Mouse (Mus musculus) cerebellum, adult 2 months (tissue): ENCODE results near the gene Gm5485. TPM values are rescaled to one million over a fixed set of nuclear protein-coding genes. Genes with fewer than 3 reads are reported as not detected.

ENCODE experiments used
- DNase-seq, 2 experiments: peaks; one replicate each; pipeline ENCODE4 v3.0.0; 2021
- H3K27ac ChIP-seq: fragments of 200-500 bp; 2 replicates; pipeline ENCODE4 v1.5.1; 2012; ENCODE audit warnings: low read length, control low read depth, inconsistent platforms; ENCODE audit not compliant: insufficient read depth
- H3K27me3 ChIP-seq: fragments of 200-500 bp; 2 replicates; pipeline ENCODE4 v1.6.1; 2012; ENCODE audit warnings: inconsistent platforms, mild to moderate bottlenecking, low read length, moderate library complexity; ENCODE audit not compliant: control insufficient read depth, insufficient read depth
- H3K4me1 ChIP-seq: fragments of 200-500 bp; 2 replicates; pipeline ENCODE4 v1.6.1; 2011; ENCODE audit warnings: low read length; ENCODE audit not compliant: control insufficient read depth, insufficient read depth
- H3K4me3 ChIP-seq: fragments of 200-500 bp; replicated peaks from 2 replicates; pipeline ENCODE3; 2011; ENCODE audit warnings: mild to moderate bottlenecking, low read depth, low read length, control low read depth; ENCODE audit not compliant: insufficient read depth
- CTCF ChIP-seq: fragments of 200-500 bp; IDR thresholded peaks from 2 replicates; pipeline ENCODE4 v1.5.1; 2011; ENCODE audit warnings: low read depth, mild to moderate bottlenecking, control low read depth, low read length, moderate library complexity, borderline replicate concordance; ENCODE audit not compliant: insufficient read depth
- POLR2A ChIP-seq: fragments of 200-500 bp; IDR thresholded peaks from 2 replicates; pipeline ENCODE4 v1.6.1; 2011; ENCODE audit warnings: low read length, control low read depth, borderline replicate concordance; ENCODE audit not compliant: insufficient read depth
- WGBS: fragments of 180-500 bp; shearing (Covaris S2); methylation state at CpG from one replicate; pipeline ENCODE4 v1.1.7; 2018; 5-methylcytosine and 5-hydroxymethylcytosine counted together
- polyA plus RNA-seq: library from polyadenylated mRNA; depleted of rRNA; stranded (reverse); fragments of >200 nt; gene quantifications from 2 replicates; pipeline ENCODE4 v1.2.3, GENCODE M21; 2012; rRNA removed

Gm5485 gene
- polyA plus RNA-seq, 1 experiment: 0.26 TPM

DNA sequence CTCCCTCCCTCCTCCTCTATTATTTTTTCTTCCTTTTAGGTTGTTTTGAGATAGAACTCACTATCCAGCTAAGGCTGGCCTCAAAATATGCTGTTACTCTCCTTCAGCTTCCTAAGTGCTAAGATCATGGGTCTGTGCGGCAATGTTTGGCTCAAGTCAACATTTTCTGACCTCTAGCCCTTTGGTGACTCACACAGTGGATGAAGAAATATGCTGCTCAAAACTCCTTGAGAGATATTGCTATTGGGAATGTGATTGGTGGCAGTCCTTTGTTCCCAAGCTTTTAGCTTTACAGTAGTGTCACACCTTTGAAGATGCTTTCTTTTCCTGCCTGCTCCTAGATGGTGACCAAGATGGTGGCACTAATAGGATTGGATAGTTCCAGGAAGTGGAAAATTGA, 55.8 kb downstream of the Gm5485 start:
- Histone ChIP-seq H3K27me3 (no peaks in the 10 kb centered on the region), H3K4me1 (peaks cover 3% of the 10 kb centered on the region), H3K4me3 (no peak overlapping the region), H3K27ac (no peak overlapping the region)
- 98% methylated on average over 1 of the region's 1 CpGs for WGBS
- no peak for TF ChIP-seq CTCF
- TF ChIP-seq POLR2A: no peak
- DNase-seq: no peak

DNA sequence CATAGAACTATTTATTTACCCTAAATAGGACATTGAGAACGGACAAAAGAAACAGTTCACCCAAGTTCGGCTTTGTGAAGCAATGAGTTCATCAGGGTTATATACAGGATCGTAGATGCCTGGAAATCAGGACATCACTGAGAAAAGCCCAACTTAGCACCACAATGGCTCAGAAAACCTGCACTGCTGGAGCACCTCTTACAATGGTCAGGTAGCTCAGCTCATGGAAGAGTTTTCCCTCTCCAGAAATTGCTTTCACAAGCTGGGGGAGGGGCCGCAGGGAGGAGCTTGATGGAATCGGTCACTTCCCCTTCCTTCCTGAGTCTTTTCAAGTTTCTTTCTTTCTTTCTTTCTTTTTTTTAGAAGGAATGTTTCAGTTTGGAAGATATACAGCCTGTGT, 56.5 kb downstream of the Gm5485 start:
- TF ChIP-seq CTCF (no peak), POLR2A (no peak)
- Histone ChIP-seq H3K27me3 (no peaks in the 10 kb centered on the region), H3K4me3 (no peak overlapping the region), H3K4me1 (no peaks in the 10 kb centered on the region), H3K27ac (no peak overlapping the region)
- whole genome bisulfite sequencing: 90% methylated on average over 5 of the region's 5 CpGs
- DNase-seq: no peak

Other genes with a start within 250 kb of the Gm5485 start
- not detected in 2 replicates for gene Dppa4, start 128.7 kb downstream of the Gm5485 start, polyA plus RNA-seq
- gene Dppa2, start 108.5 kb downstream of the Gm5485 start, polyA plus RNA-seq: 0.14 and 0.20 TPM in 2 replicates
- gene Morc1, start 18.8 kb upstream of the Gm5485 start, polyA plus RNA-seq: 0.05 TPM in 1 of 2 replicates, not detected in the other